Mouse (Mus musculus): ENCODE results near the gene Adgrv1.

Gene Adgrv1

GRCm38 (mm10) chr13:81133336-81133735, 499.6 kb downstream of the Adgrv1 start:
- DNase-seq: no peak

GRCm38 (mm10) chr13:81132691-81133090, 500.3 kb downstream of the Adgrv1 start:
- DNase-seq: no peak

- DNase-seq: no peak
Observed at GRCm38 (mm10) chr13:81131860-81132259, 501.1 kb downstream of the Adgrv1 start.

- no peak for DNase-seq
Observed at GRCm38 (mm10) chr13:81130742-81131524, 502.0 kb downstream of the Adgrv1 start.

- no peak for DNase-seq
Observed at GRCm38 (mm10) chr13:81125846-81126245, 507.1 kb downstream of the Adgrv1 start.

- DNase-seq: no peak
Observed at GRCm38 (mm10) chr13:81122238-81122637, 510.7 kb downstream of the Adgrv1 start.

GRCm38 (mm10) chr13:81110479-81110878, 522.5 kb downstream of the Adgrv1 start:
- no peak for DNase-seq

- no peak for DNase-seq
Observed at GRCm38 (mm10) chr13:81109676-81110075, 523.3 kb downstream of the Adgrv1 start.

- no peak for DNase-seq
Observed at GRCm38 (mm10) chr13:81108526-81109302, 524.2 kb downstream of the Adgrv1 start.

- no peak for DNase-seq
Observed at GRCm38 (mm10) chr13:81107436-81107835, 525.5 kb downstream of the Adgrv1 start.

GRCm38 (mm10) chr13:81103794-81104193, 529.2 kb downstream of the Adgrv1 start:
- DNase-seq: peak; percentile 7

- DNase-seq: no peak
Observed at GRCm38 (mm10) chr13:81096424-81096823, 536.5 kb downstream of the Adgrv1 start.

- no peak for DNase-seq
Observed at GRCm38 (mm10) chr13:81094513-81094912, 538.4 kb downstream of the Adgrv1 start.

- DNase-seq: no peak
Observed at GRCm38 (mm10) chr13:81090051-81090836, 542.7 kb downstream of the Adgrv1 start.

GRCm38 (mm10) chr13:81086969-81087682, 545.8 kb downstream of the Adgrv1 start:
- DNase-seq: no peak

- no peak for DNase-seq
Observed at GRCm38 (mm10) chr13:81072214-81072613, 560.7 kb downstream of the Adgrv1 start.

GRCm38 (mm10) chr13:81051448-81051847, 581.5 kb downstream of the Adgrv1 start:
- DNase-seq: no peak

- DNase-seq: no peak
Observed at GRCm38 (mm10) chr13:81050911-81051310, 582.0 kb downstream of the Adgrv1 start.

- DNase-seq: no peak
Observed at GRCm38 (mm10) chr13:81045345-81045744, 587.6 kb downstream of the Adgrv1 start.

Measured in right cerebral cortex, postnatal 4 days (tissue).